Mouse (Mus musculus) embryonic facial prominence, embryonic 14.5 days (tissue): ENCODE measurements around the gene Dvl2. TPM values are rescaled to one million over a fixed set of nuclear protein-coding genes. Genes with fewer than 3 reads are reported as not detected.

Experiments
- ATAC-seq: fragments of 200-750 bp; cut with Nextera tagmentation; 2 replicates; pipeline ENCODE4 v1.8.0; 2017; ENCODE audit warnings: low read depth, moderate number of reproducible peaks, moderate TSS enrichment
- DNase-seq: peaks from one replicate; pipeline ENCODE4 v3.0.0-alpha.2; 2015; ENCODE audit warnings: low spot score
- H3K27ac ChIP-seq: fragments of 300-500 bp; sonication (generic); replicated peaks from 2 replicates; pipeline ENCODE4 v1.5.1; 2014; ENCODE audit warnings: low read depth, mild to moderate bottlenecking, low read length, moderate library complexity
- H3K27me3 ChIP-seq: fragments of 300-500 bp; sonication (generic); replicated peaks from 2 replicates; pipeline ENCODE4 v1.6.1; 2014; ENCODE audit warnings: low read length; ENCODE audit not compliant: control insufficient read depth, insufficient read depth
- H3K36me3 ChIP-seq: fragments of 300-500 bp; sonication (generic); 2 replicates; pipeline ENCODE4 v1.6.1; 2014; ENCODE audit warnings: low read length, mixed read lengths; ENCODE audit not compliant: control insufficient read depth, insufficient read depth
- H3K4me1 ChIP-seq: fragments of 300-500 bp; sonication (generic); 2 replicates; pipeline ENCODE4 v1.6.1; 2014; ENCODE audit warnings: antibody characterized with exemption, low read length; ENCODE audit not compliant: control insufficient read depth, insufficient read depth
- H3K4me2 ChIP-seq: fragments of 300-500 bp; sonication (generic); 2 replicates; pipeline ENCODE4 v1.6.1; 2014; ENCODE audit warnings: low read depth, mild to moderate bottlenecking, low read length, moderate library complexity, mixed read lengths
- H3K4me3 ChIP-seq: fragments of 300-500 bp; sonication (generic); 2 replicates; pipeline ENCODE4 v1.5.1; 2014; ENCODE audit warnings: low read depth, mild to moderate bottlenecking, low read length
- H3K9ac ChIP-seq: fragments of 300-500 bp; sonication (generic); 2 replicates; pipeline ENCODE4 v1.6.1; 2014; ENCODE audit warnings: low read depth, mild to moderate bottlenecking, low read length, moderate library complexity, mixed read lengths
- H3K9me3 ChIP-seq: fragments of 300-500 bp; sonication (generic); 2 replicates; pipeline ENCODE4 v1.6.1; 2016; ENCODE audit warnings: low read length; ENCODE audit not compliant: control insufficient read depth
- WGBS: fragments of 180-500 bp; shearing (Covaris S2); extraction: QIAGEN DNeasy Blood & Tissue Kit; methylation state at CpG from one replicate; pipeline ENCODE4 v1.1.7; 2014; 5-methylcytosine and 5-hydroxymethylcytosine counted together
- polyA plus RNA-seq: library from polyadenylated mRNA; unstranded; fragments of >200 nt; fragmentation: Nextera tagmentation; extraction: Ambion mirVana; gene quantifications from 2 replicates; pipeline ENCODE4 v1.2.1, GENCODE M21; 2014

Gene Dvl2
- polyA plus RNA-seq, 1 experiment from 2014 or later = 30.8 TPM

- Histone ChIP-seq H3K4me3 (peak within 1 kb of the TSS; percentile 69), H3K27ac (peak within 1 kb of the TSS; percentile 82), H3K4me1 (peaks cover 35% of the 10 kb centered on the region), H3K27me3 (no peaks in the 10 kb centered on the region), H3K4me2 (peak within 1 kb of the TSS; percentile 85), H3K9me3 (no peaks in the 10 kb centered on the region), H3K36me3 (peaks cover 28% of the 10 kb centered on the region), H3K9ac (peak within 1 kb of the TSS; percentile 85)
- 64% methylated on average over 3 of the region's 3 CpGs for WGBS
- no peak for ATAC-seq
- no peak for DNase-seq
Measured at GRCm38 (mm10) chr11:70016669-70017068, 16.3 kb downstream of the Dvl2 start, which contains the start of gene Dlg4. Dlg4 (plus strand) TSS chr11:70016942.

- 35% methylated on average over 7 of the region's 7 CpGs for WGBS
- peaks cover 35% of the 10 kb centered on the region for H3K4me1 ChIP-seq
- peak overlapping the region; percentile 69; the same call in 1 of the 2 replicates for H3K4me3 ChIP-seq
- H3K27ac ChIP-seq = peak overlapping the region; percentile 82
- peak overlapping the region; percentile 85 for H3K4me2 ChIP-seq
- H3K27me3 ChIP-seq = no peaks in the 10 kb centered on the region
- no peaks in the 10 kb centered on the region for H3K9me3 ChIP-seq
- DNase-seq (no peak), ATAC-seq (no peak)
- peak overlapping the region; percentile 85 for H3K9ac ChIP-seq
- H3K36me3 ChIP-seq = peaks cover 21% of the 10 kb centered on the region
Measured at GRCm38 (mm10) chr11:70017199-70017767, 16.9 kb downstream of the Dvl2 start.

GRCm38 (mm10) chr11:70018131-70018990, 18.0 kb downstream of the Dvl2 start:
- Histone ChIP-seq H3K4me3 (peak overlapping the region; percentile 69), H3K4me2 (peak overlapping the region; percentile 85), H3K36me3 (peaks cover 11% of the 10 kb centered on the region; the same call in 1 of the 2 replicates), H3K27ac (peak overlapping the region; percentile 94), H3K9me3 (no peaks in the 10 kb centered on the region), H3K27me3 (no peaks in the 10 kb centered on the region), H3K4me1 (peaks cover 38% of the 10 kb centered on the region), H3K9ac (peak overlapping the region; percentile 85)
- 1% methylated on average over 18 of the region's 25 CpGs for WGBS
- ATAC-seq (no peak), DNase-seq (peak; percentile 92)

- Histone ChIP-seq H3K27ac (peak overlapping the region; percentile 94), H3K9ac (peak overlapping the region; percentile 85), H3K4me1 (peaks cover 40% of the 10 kb centered on the region), H3K9me3 (no peaks in the 10 kb centered on the region), H3K27me3 (no peaks in the 10 kb centered on the region), H3K4me3 (peak overlapping the region; percentile 69), H3K4me2 (peak overlapping the region; percentile 85), H3K36me3 (no peaks in the 10 kb centered on the region)
- ATAC-seq (no peak), DNase-seq (no peak)
- 10% methylated on average over 1 of the region's 2 CpGs for WGBS
Measured at GRCm38 (mm10) chr11:70019495-70020021, 19.2 kb downstream of the Dvl2 start.

GRCm38 (mm10) chr11:70020022-70020631, 19.7 kb downstream of the Dvl2 start:
- Histone ChIP-seq H3K9ac (peak overlapping the region; percentile 85; the same call in 1 of the 2 replicates), H3K27me3 (no peaks in the 10 kb centered on the region), H3K4me3 (peak overlapping the region; percentile 69), H3K9me3 (no peaks in the 10 kb centered on the region), H3K4me1 (peaks cover 38% of the 10 kb centered on the region), H3K4me2 (peak overlapping the region; percentile 85), H3K36me3 (no peaks in the 10 kb centered on the region), H3K27ac (peak overlapping the region; percentile 94)
- ATAC-seq (no peak), DNase-seq (peak; percentile 64)
- 15% methylated on average over 7 of the region's 8 CpGs for WGBS

GRCm38 (mm10) chr11:70020731-70021263, 20.4 kb downstream of the Dvl2 start:
- under 1% methylated on average over 8 of the region's 8 CpGs for WGBS
- peak overlapping the region; percentile 85 for H3K4me2 ChIP-seq
- no peaks in the 10 kb centered on the region for H3K36me3 ChIP-seq
- peaks cover 39% of the 10 kb centered on the region for H3K4me1 ChIP-seq
- peak overlapping the region; percentile 41 for H3K9ac ChIP-seq
- peak overlapping the region; percentile 69 for H3K4me3 ChIP-seq
- ATAC-seq (peak; percentile 87), DNase-seq (peak; percentile 93)
- H3K27me3 ChIP-seq = no peaks in the 10 kb centered on the region
- H3K27ac ChIP-seq = peak overlapping the region; percentile 94
- no peaks in the 10 kb centered on the region for H3K9me3 ChIP-seq

GRCm38 (mm10) chr11:70021264-70022132, 21.1 kb downstream of the Dvl2 start:
- Histone ChIP-seq H3K4me2 (peak overlapping the region; percentile 85), H3K4me3 (peak overlapping the region; percentile 69), H3K36me3 (no peaks in the 10 kb centered on the region), H3K27ac (peak overlapping the region; percentile 94; the same call in 1 of the 2 replicates), H3K4me1 (peaks cover 46% of the 10 kb centered on the region), H3K9me3 (no peaks in the 10 kb centered on the region), H3K9ac (peak overlapping the region; percentile 41), H3K27me3 (no peaks in the 10 kb centered on the region)
- DNase-seq = peak; percentile 99
- 2% methylated on average over 40 of the region's 40 CpGs for WGBS
- peak; percentile 61 for ATAC-seq
